Mouse (Mus musculus) liver, embryonic 12.5 days (tissue): ENCODE data around the gene Adamts4. TPM values are rescaled to one million over a fixed set of nuclear protein-coding genes. Genes with fewer than 3 reads are reported as not detected.

ENCODE experiments used
- ATAC-seq: fragments of 200-750 bp; cut with Nextera tagmentation; 2 replicates; pipeline ENCODE4 v1.8.0; 2017; ENCODE audit warnings: moderate number of reproducible peaks, mild to moderate bottlenecking, moderate library complexity
- H3K27ac ChIP-seq: fragments of 300-500 bp; sonication (generic); 2 replicates; pipeline ENCODE4 v1.5.1; 2016; ENCODE audit warnings: mild to moderate bottlenecking
- H3K27me3 ChIP-seq: fragments of 300-500 bp; sonication (generic); replicated peaks from 2 replicates; pipeline ENCODE4 v1.6.1; 2016; ENCODE audit warnings: mild to moderate bottlenecking, moderate library complexity
- H3K36me3 ChIP-seq: fragments of 300-500 bp; sonication (generic); 2 replicates; pipeline ENCODE4 v1.6.1; 2016; ENCODE audit warnings: mild to moderate bottlenecking, moderate library complexity
- H3K4me1 ChIP-seq: fragments of 300-500 bp; sonication (generic); 2 replicates; pipeline ENCODE4 v1.6.1; 2016
- H3K4me2 ChIP-seq: fragments of 300-500 bp; sonication (generic); 2 replicates; pipeline ENCODE4 v1.6.1; 2016; ENCODE audit warnings: mild to moderate bottlenecking, moderate library complexity
- H3K4me3 ChIP-seq: fragments of 300-500 bp; sonication (generic); 2 replicates; pipeline ENCODE4 v1.5.1; 2016; ENCODE audit warnings: mild to moderate bottlenecking, moderate library complexity
- H3K9ac ChIP-seq: fragments of 300-500 bp; sonication (generic); 2 replicates; pipeline ENCODE4 v1.6.1; 2016; ENCODE audit warnings: mild to moderate bottlenecking, moderate library complexity
- H3K9me3 ChIP-seq: fragments of 300-500 bp; sonication (generic); replicated peaks from 2 replicates; pipeline ENCODE4 v1.6.1; 2016; ENCODE audit warnings: mild to moderate bottlenecking, moderate library complexity
- WGBS: fragments of 180-500 bp; shearing (Covaris S2); methylation state at CpG from one replicate; pipeline ENCODE4 v1.1.7; 2016; ENCODE audit not compliant: insufficient replicate concordance; 5-methylcytosine and 5-hydroxymethylcytosine counted together
- polyA plus RNA-seq: library from polyadenylated mRNA; unstranded; fragments of >200 nt; fragmentation: Nextera tagmentation; extraction: Ambion mirVana; gene quantifications from 2 replicates; pipeline ENCODE4 v1.2.1, GENCODE M21; 2016

Adamts4 gene
- polyA plus RNA-seq, 1 experiment from 2014 or later, result 0.61 TPM

DNA sequence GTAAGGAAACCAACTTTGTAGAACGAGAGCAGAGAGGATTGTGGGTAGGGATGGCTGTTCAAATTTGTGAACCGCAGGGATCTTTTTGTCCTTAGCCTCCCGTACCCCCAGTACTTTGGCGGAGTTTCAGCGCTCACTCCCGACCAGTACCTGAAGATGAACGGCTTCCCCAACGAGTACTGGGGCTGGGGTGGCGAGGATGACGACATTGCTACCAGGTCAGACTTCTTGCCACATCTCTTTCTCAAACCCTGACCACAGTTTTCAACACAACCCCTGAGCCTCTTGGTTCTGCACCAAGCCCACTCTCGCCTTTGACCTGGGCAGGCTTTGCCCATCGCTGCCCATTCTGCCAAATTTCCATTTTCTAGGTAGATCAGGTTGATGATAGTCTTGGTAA, 23.9 kb downstream of the Adamts4 start:
- Histone ChIP-seq H3K27ac (peak overlapping the region; percentile 38), H3K36me3 (peaks cover 76% of the 10 kb centered on the region)

DNA sequence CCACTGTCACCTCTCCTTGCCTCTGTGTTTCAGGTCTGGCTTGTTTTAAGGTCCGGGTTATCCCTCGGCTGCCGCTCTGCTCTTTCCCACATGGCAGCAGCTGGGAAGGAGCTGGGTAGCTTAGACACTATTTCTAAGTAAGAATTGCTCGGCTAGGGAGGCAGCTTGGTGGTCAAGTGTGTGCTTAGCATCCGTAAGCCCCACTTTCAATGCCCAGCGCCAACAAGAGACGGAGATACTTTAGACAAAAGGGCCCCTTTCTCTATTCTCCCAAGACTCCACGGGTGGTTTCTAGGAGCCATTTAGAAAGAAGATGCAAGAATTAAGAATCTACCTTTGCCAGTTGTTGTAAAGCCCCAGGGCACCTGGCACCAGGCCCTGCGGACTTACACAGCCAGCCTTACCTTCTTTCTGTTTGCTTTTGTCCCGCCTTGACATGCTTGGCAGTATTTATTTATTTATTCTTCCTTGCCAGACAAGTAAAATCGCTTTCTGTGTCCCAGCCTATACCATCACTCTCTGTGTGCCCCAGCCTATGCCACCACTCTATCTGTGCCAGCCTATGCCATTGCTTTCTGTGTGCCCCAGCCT, 25.0 kb downstream of the Adamts4 start:
- WGBS, result 90% methylated on average over 11 of the region's 11 CpGs

More for the DNA sequence above, 23.9 kb downstream of the Adamts4 start:
- Histone ChIP-seq H3K4me3 (no peak overlapping the region), H3K27me3 (no peaks in the 10 kb centered on the region), H3K9me3 (no peaks in the 10 kb centered on the region), H3K9ac (no peak overlapping the region), H3K4me1 (peaks cover 71% of the 10 kb centered on the region), H3K4me2 (no peak overlapping the region)
- ATAC-seq, result no peak
- WGBS, result 87% methylated on average over 12 of the region's 12 CpGs

DNA sequence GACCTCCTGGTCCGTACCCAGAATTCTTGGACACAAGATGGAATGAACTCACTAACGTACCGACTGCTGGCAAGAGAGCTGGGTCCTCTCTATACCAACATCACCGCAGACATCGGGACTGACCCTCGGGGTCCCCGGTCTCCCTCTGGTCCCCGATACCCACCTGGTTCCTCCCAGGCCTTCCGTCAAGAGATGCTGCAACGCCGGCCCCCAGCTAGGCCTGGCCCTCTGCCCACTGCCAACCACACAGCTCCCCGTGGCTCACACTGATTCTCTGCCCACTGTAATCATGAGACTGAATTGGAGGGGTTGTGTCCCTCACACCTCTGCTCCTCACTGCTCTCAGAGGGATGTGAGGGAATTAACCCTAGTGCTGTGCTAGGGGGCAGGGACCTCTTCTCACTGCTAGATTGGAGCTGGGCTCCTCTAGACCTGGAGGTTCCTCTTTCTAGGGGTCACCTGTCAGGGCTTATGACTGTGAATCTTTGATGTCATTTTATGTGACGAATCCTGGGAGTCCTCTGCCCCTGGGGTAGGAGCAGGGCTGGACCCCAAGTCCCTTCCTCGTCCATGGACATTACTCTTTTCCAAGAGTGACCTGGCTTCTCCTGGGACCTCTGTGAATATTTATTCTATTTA, 26.0 kb downstream of the Adamts4 start:
- Histone ChIP-seq H3K36me3 (peaks cover 85% of the 10 kb centered on the region), H3K4me1 (peaks cover 63% of the 10 kb centered on the region), H3K4me2 (no peak overlapping the region), H3K27ac (peak overlapping the region; percentile 62), H3K27me3 (no peaks in the 10 kb centered on the region), H3K4me3 (no peak overlapping the region), H3K9me3 (no peaks in the 10 kb centered on the region), H3K9ac (no peak overlapping the region; the same call in 1 of the 2 replicates)
- ATAC-seq, result no peak
- 90% methylated on average over 14 of the region's 14 CpGs for WGBS

More for the DNA sequence above, 25.0 kb downstream of the Adamts4 start:
- Histone ChIP-seq H3K4me3 (no peak overlapping the region), H3K9me3 (no peaks in the 10 kb centered on the region), H3K27me3 (no peaks in the 10 kb centered on the region), H3K4me1 (peaks cover 70% of the 10 kb centered on the region), H3K4me2 (no peak overlapping the region), H3K27ac (peak overlapping the region; percentile 38), H3K9ac (no peak overlapping the region), H3K36me3 (peaks cover 85% of the 10 kb centered on the region)
- no peak for ATAC-seq

DNA sequence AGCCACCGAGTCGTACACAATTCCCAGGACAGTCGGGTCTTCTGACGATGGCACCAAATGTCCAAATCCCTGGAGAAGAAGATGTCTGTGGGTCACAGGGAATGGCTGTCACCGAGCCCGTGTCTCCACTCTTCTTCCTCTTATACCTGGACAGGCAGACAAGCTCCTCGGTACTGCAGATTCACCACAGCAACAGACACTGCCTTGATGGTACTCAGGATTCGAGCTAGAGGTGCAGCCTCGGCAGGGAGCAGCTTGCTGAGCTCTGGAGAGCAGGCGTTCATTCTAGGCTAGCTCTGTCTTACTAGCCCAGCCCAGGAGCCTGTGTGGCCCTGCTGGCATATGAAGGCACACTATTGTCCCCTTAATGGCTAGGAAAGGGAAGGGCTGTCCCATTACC, 27.5 kb downstream of the Adamts4 start:
- no peak for ATAC-seq
- Histone ChIP-seq H3K9ac (peak overlapping the region; percentile 95), H3K4me1 (peaks cover 58% of the 10 kb centered on the region), H3K27me3 (no peaks in the 10 kb centered on the region), H3K36me3 (peaks cover 81% of the 10 kb centered on the region), H3K9me3 (no peaks in the 10 kb centered on the region), H3K4me3 (peak overlapping the region; percentile 78; the same call in 1 of the 2 replicates), H3K4me2 (peak overlapping the region; percentile 89), H3K27ac (peak overlapping the region; percentile 99)
- 88% methylated on average over 10 of the region's 10 CpGs for WGBS

GRCm38 (mm10) chr1:171278436-171278835, 28.2 kb downstream of the Adamts4 start:
- H3K4me1 ChIP-seq, result peaks cover 64% of the 10 kb centered on the region
- H3K27me3 ChIP-seq, result no peaks in the 10 kb centered on the region
- peak overlapping the region; percentile 78 for H3K4me3 ChIP-seq
- H3K4me2 ChIP-seq, result peak overlapping the region; percentile 89
- peak overlapping the region; percentile 99 for H3K27ac ChIP-seq
- peaks cover 81% of the 10 kb centered on the region for H3K36me3 ChIP-seq
- no peaks in the 10 kb centered on the region for H3K9me3 ChIP-seq
- WGBS, result 93% methylated on average over 8 of the region's 8 CpGs
- ATAC-seq, result no peak
- H3K9ac ChIP-seq, result peak overlapping the region; percentile 95

- Histone ChIP-seq H3K4me2 (peak overlapping the region; percentile 89), H3K36me3 (peaks cover 81% of the 10 kb centered on the region), H3K9me3 (no peaks in the 10 kb centered on the region), H3K4me1 (peaks cover 66% of the 10 kb centered on the region), H3K27ac (peak overlapping the region; percentile 99), H3K27me3 (no peaks in the 10 kb centered on the region), H3K4me3 (peak overlapping the region; percentile 78), H3K9ac (peak overlapping the region; percentile 95)
- 81% methylated on average over 14 of the region's 14 CpGs for WGBS
- ATAC-seq, result no peak
Observed at GRCm38 (mm10) chr1:171279012-171279705, 28.9 kb downstream of the Adamts4 start.

- no peak for ATAC-seq
- H3K27ac ChIP-seq, result peak overlapping the region; percentile 99
- peak overlapping the region; percentile 89 for H3K4me2 ChIP-seq
- H3K27me3 ChIP-seq, result no peaks in the 10 kb centered on the region
- 55% methylated on average over 5 of the region's 5 CpGs for WGBS
- peak overlapping the region; percentile 78 for H3K4me3 ChIP-seq
- H3K9me3 ChIP-seq, result no peaks in the 10 kb centered on the region
- H3K9ac ChIP-seq, result peak overlapping the region; percentile 95
- peaks cover 69% of the 10 kb centered on the region for H3K4me1 ChIP-seq
- peaks cover 81% of the 10 kb centered on the region for H3K36me3 ChIP-seq
Observed at GRCm38 (mm10) chr1:171279721-171280120, 29.5 kb downstream of the Adamts4 start.

DNA sequence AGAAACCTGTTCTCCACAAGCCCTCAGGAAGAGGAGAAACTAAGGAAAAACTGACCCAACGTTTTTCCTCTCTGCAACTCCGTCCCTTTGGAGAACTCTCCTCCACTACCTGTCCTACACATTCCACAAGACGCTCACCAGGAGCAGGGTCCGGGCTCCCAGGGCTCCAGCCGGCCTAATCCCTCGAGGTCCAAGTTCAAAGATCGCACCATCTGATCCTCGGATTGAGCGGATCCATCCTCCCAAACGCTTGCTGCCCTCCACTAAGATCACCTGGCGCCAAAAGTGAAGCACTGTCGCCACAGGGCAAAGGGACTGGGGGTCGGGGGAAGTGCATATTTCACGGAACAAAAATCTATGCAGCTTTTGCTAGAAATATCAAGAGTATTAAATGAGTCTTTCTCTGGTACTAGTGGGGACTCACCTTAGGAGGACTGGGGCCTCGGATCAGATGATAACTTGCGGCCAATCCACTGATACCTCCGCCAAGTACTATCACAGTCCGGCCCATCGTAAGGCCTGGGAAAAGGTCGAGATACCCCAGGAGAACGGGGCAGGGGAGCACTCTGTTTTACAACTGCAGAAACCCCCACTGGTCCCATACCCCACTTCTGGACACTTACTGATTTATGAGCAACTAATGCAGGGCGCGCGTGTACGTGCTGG, 30.2 kb downstream of the Adamts4 start:
- peak overlapping the region; percentile 89 for H3K4me2 ChIP-seq
- peak; percentile 58 for ATAC-seq
- H3K4me3 ChIP-seq, result peak overlapping the region; percentile 78
- 2% methylated on average over 25 of the region's 25 CpGs for WGBS
- peak overlapping the region; percentile 99 for H3K27ac ChIP-seq
- no peaks in the 10 kb centered on the region for H3K9me3 ChIP-seq
- H3K4me1 ChIP-seq, result peaks cover 72% of the 10 kb centered on the region
- no peaks in the 10 kb centered on the region for H3K27me3 ChIP-seq
- H3K36me3 ChIP-seq, result peaks cover 81% of the 10 kb centered on the region
- peak overlapping the region; percentile 95 for H3K9ac ChIP-seq

DNA sequence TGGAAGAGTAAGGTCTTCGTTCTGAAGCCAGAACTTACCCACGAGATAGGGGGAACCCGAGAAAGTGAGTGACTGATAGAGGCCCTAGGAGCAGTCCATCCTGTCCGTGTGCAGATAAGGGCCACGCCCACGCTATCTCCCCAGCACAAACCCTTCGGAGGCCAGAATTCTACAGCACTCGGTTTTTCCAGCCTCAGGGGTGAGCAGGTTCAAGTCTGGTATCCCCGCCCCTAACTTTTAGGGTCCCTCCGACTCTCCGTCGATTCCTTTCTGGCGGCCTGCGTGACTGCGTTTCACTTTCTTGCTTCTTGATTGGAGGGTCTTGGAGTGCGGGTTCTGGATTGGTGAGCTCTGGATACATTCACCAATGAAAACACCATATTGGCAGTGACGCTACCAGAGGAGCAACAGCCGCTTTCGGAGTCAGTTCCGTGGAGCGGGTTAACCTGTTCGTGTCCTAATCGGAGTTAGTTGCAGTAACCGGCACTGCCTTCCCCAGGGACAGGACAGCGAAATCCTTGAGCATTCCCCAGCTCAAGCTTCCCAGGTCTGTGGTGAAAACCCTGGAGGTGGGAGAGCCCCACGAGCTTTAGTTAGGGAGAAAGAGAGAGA, 30.8 kb downstream of the Adamts4 start, which contains the start of gene Ppox:
Gene Ppox, minus strand, starts transcription at position 271 of the 612 bp plus-strand sequence.
- Histone ChIP-seq H3K4me2 (peak within 1 kb of the TSS; percentile 89), H3K4me3 (peak within 1 kb of the TSS; percentile 78), H3K9me3 (no peaks in the 10 kb centered on the region), H3K27ac (peak within 1 kb of the TSS; percentile 99), H3K9ac (peak within 1 kb of the TSS; percentile 95), H3K4me1 (peaks cover 76% of the 10 kb centered on the region), H3K36me3 (peaks cover 81% of the 10 kb centered on the region), H3K27me3 (no peaks in the 10 kb centered on the region)
- ATAC-seq, result peak; percentile 96
- WGBS, result under 1% methylated on average over 26 of the region's 26 CpGs

DNA sequence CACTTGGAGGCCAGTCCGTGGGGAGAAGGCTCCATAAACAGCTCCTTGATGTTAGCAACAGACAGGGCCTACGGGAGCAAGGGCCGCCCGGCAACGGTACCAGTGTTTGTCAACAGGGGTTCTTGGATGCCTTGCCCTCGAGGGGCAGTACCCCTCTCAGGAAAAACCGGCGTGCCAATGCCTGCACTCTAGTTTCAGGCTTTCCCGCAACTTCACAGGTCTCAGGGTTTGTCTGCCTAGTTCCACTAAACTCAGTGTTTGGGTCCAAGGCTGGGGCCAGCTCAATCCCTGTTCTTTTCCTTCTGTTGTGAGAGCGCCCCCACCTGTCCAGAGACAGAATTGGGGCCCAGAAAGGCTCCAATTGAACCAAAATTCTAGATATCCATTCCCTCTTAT, 31.3 kb downstream of the Adamts4 start:
- Histone ChIP-seq H3K9me3 (no peaks in the 10 kb centered on the region), H3K4me2 (peak overlapping the region; percentile 89), H3K36me3 (peaks cover 81% of the 10 kb centered on the region), H3K27ac (peak overlapping the region; percentile 99), H3K4me1 (peaks cover 77% of the 10 kb centered on the region), H3K9ac (peak overlapping the region; percentile 95), H3K27me3 (no peaks in the 10 kb centered on the region), H3K4me3 (peak overlapping the region; percentile 78)
- WGBS, result under 1% methylated on average over 10 of the region's 10 CpGs
- ATAC-seq, result peak; percentile 22

- ATAC-seq, result no peak
- Histone ChIP-seq H3K36me3 (peaks cover 76% of the 10 kb centered on the region), H3K27me3 (no peaks in the 10 kb centered on the region), H3K4me3 (peak overlapping the region; percentile 78), H3K9ac (peak overlapping the region; percentile 95), H3K9me3 (no peaks in the 10 kb centered on the region), H3K4me2 (peak overlapping the region; percentile 89), H3K27ac (peak overlapping the region; percentile 99), H3K4me1 (peaks cover 77% of the 10 kb centered on the region)
- WGBS, result 66% methylated on average over 18 of the region's 18 CpGs
Observed at GRCm38 (mm10) chr1:171282086-171282805, 32.0 kb downstream of the Adamts4 start.
